Mouse (Mus musculus) T-helper 1 cell (primary cell): ENCODE results near the gene Scel.
"Not testable (repeated sequence)": the region's sequence is repeated elsewhere in the genome, so short reads cannot be mapped to it uniquely, and the experiment has no call there.

Experiments used
- in situ Hi-C: fragments of 300-600 bp; cut with MboI, MseI; formaldehyde crosslinking; loops from one replicate; pipeline ENCODE4 v1.15.1; 2025; ENCODE audit warnings: high pct_unique_total_duplicates

The Scel gene

GRCm38 (mm10) chr14:103512802-103513472 is at the start of gene Scel:
Gene Scel (plus strand): TSS chr14:103513342.
- in situ Hi-C loops = no loop called here

- in situ Hi-C loops = loop anchor here (5.0 kb wide), 1 partner anchor 117 kb away; no protein-coding TSS in a partner anchor
Observed at GRCm38 (mm10) chr14:103468691-103469463, 44.3 kb upstream of the Scel start.

- in situ Hi-C loops = loop anchor here (5.0 kb wide), 2 partner anchors 58 to 117 kb away; no protein-coding TSS in a partner anchor
Observed at GRCm38 (mm10) chr14:103469464-103470015, 43.6 kb upstream of the Scel start.

- in situ Hi-C loops = loop anchor here (5.0 kb wide), 1 partner anchor 56 kb away; no protein-coding TSS in a partner anchor
Observed at GRCm38 (mm10) chr14:103471074-103471778, 41.9 kb upstream of the Scel start.

GRCm38 (mm10) chr14:103471806-103472553 is 41.2 kb upstream of the Scel start:
- in situ Hi-C loops = loop anchor here (5.0 kb wide), 1 partner anchor 55 kb away; no protein-coding TSS in a partner anchor

GRCm38 (mm10) chr14:103472554-103472905 is 40.6 kb upstream of the Scel start:
- in situ Hi-C loops = loop anchor here (5.0 kb wide), 1 partner anchor 55 kb away; no protein-coding TSS in a partner anchor

GRCm38 (mm10) chr14:103475312-103475711 is 37.8 kb upstream of the Scel start:
- in situ Hi-C loops = no loop called here

GRCm38 (mm10) chr14:103476232-103476631 is 36.9 kb upstream of the Scel start:
- in situ Hi-C loops = not testable (repeated sequence)

GRCm38 (mm10) chr14:103477281-103477680 is 35.9 kb upstream of the Scel start:
- in situ Hi-C loops = no loop called here

- in situ Hi-C loops = no loop called here
Observed at GRCm38 (mm10) chr14:103477959-103478358, 35.2 kb upstream of the Scel start.

- in situ Hi-C loops = no loop called here
Observed at GRCm38 (mm10) chr14:103479446-103479845, 33.7 kb upstream of the Scel start.

- in situ Hi-C loops = no loop called here
Observed at GRCm38 (mm10) chr14:103481514-103481913, 31.6 kb upstream of the Scel start.

- in situ Hi-C loops = no loop called here
Observed at GRCm38 (mm10) chr14:103485671-103486070, 27.5 kb upstream of the Scel start.

- in situ Hi-C loops = no loop called here
Observed at GRCm38 (mm10) chr14:103486974-103487373, 26.2 kb upstream of the Scel start.

GRCm38 (mm10) chr14:103488659-103489058 is 24.5 kb upstream of the Scel start:
- in situ Hi-C loops = no loop called here

- in situ Hi-C loops = no loop called here
Observed at GRCm38 (mm10) chr14:103498199-103498598, 14.9 kb upstream of the Scel start.

- in situ Hi-C loops = no loop called here
Observed at GRCm38 (mm10) chr14:103498613-103499012, 14.5 kb upstream of the Scel start.

- in situ Hi-C loops = no loop called here
Observed at GRCm38 (mm10) chr14:103499060-103499459, 14.1 kb upstream of the Scel start.

- in situ Hi-C loops = no loop called here
Observed at GRCm38 (mm10) chr14:103500309-103500708, 12.8 kb upstream of the Scel start.

GRCm38 (mm10) chr14:103500941-103501340 is 12.2 kb upstream of the Scel start:
- in situ Hi-C loops = no loop called here

- in situ Hi-C loops = no loop called here
Observed at GRCm38 (mm10) chr14:103504514-103504913, 8.6 kb upstream of the Scel start.
